Mouse (Mus musculus) adrenal gland, postnatal 25 days (tissue): ENCODE data around the gene Pycr1. TPM values are rescaled to one million over a fixed set of nuclear protein-coding genes. Genes with fewer than 3 reads are reported as not detected.

Experiments
- DNase-seq: peaks from one replicate; pipeline ENCODE4 v3.0.0; 2021; ENCODE audit warnings: mixed read lengths
- microRNA-seq, 2 experiments: library from miRNA; unstranded; fragments of <30 nt; microRNA quantifications; one replicate each; pipeline ENCODE4 v1.2.0; 2021
- total RNA-seq: library from RNA; stranded (reverse); gene quantifications from 2 replicates; pipeline ENCODE4 v1.2.3, GENCODE M21; 2021

The Pycr1 gene
- total RNA-seq, 1 experiment from 2014 or later, result 1.3 TPM

- DNase-seq, result no peak
Measured at GRCm38 (mm10) chr11:120603545-120603944, 40.0 kb downstream of the Pycr1 start.

- DNase-seq, result no peak
Measured at GRCm38 (mm10) chr11:120600716-120601115, 42.9 kb downstream of the Pycr1 start.

GRCm38 (mm10) chr11:120598990-120599549, 44.5 kb downstream of the Pycr1 start:
- no peak for DNase-seq

GRCm38 (mm10) chr11:120598283-120598989, 45.1 kb downstream of the Pycr1 start, which contains the start of the genes Alyref and Anapc11:
Gene Alyref (minus strand): TSS chr11:120598365.
Gene Anapc11 (plus strand): TSS chr11:120598421.
- DNase-seq, result peak; percentile 96

GRCm38 (mm10) chr11:120597240-120598235, 46.0 kb downstream of the Pycr1 start:
- DNase-seq, result peak; percentile 31

- no peak for DNase-seq
Measured at GRCm38 (mm10) chr11:120588531-120588930, 55.0 kb downstream of the Pycr1 start.

Small RNA genes within 50 kb of the gene (microRNA-seq; reads per million reads assigned to microRNA genes)
- gene Mir6936, result 0 to 0.36 reads per million in 2 experiments

Other genes with a start within 250 kb of the Pycr1 start
- gene Nploc4, start 206.1 kb downstream of the Pycr1 start, total RNA-seq, result 83.9 and 98.7 TPM in 2 replicates
- gene Tspan10, start 201.1 kb downstream of the Pycr1 start, total RNA-seq, result 7.3 TPM in 1 of 2 replicates, not detected in the other
- 0.27 TPM in 1 of 2 replicates, not detected in the other for gene Pde6g, start 190.3 kb downstream of the Pycr1 start, total RNA-seq
- gene Oxld1, start 185.7 kb downstream of the Pycr1 start, total RNA-seq, result 33.8 and 41.3 TPM in 2 replicates
- gene Ccdc137, start 185.7 kb downstream of the Pycr1 start, total RNA-seq, result 24.2 and 27.6 TPM in 2 replicates
- 22.6 and 22.8 TPM in 2 replicates for gene Arl16, start 176.2 kb downstream of the Pycr1 start, total RNA-seq
- gene Mrpl12, start 159.2 kb downstream of the Pycr1 start, total RNA-seq, result 96.3 and 104 TPM in 2 replicates
- 102 and 151 TPM in 2 replicates for gene Slc25a10, start 151.9 kb downstream of the Pycr1 start, total RNA-seq
- gene Gcgr, start 113.1 kb downstream of the Pycr1 start, total RNA-seq, result 1.0 and 3.5 TPM in 2 replicates
- gene Mcrip1, start 94.0 kb downstream of the Pycr1 start, total RNA-seq, result 67.5 and 75.4 TPM in 2 replicates
- gene Ppp1r27, start 92.6 kb downstream of the Pycr1 start, total RNA-seq, result 1.4 TPM in 1 of 2 replicates, not detected in the other
- gene P4hb, start 70.5 kb downstream of the Pycr1 start, total RNA-seq, result 407 and 486 TPM in 2 replicates
- gene Arhgdia, start 62.1 kb downstream of the Pycr1 start, total RNA-seq, result 333 and 334 TPM in 2 replicates
- gene Alyref, start 45.4 kb downstream of the Pycr1 start, total RNA-seq, result 101 and 105 TPM in 2 replicates
- gene Anapc11, start 45.3 kb downstream of the Pycr1 start, total RNA-seq, result 81.5 and 102 TPM in 2 replicates
- 3.1 TPM in 1 of 2 replicates, not detected in the other for gene Npb, start 35.3 kb downstream of the Pycr1 start, total RNA-seq
- 344 and 351 TPM in 2 replicates for gene Pcyt2, start 25.8 kb downstream of the Pycr1 start, total RNA-seq
- 82.5 and 103 TPM in 2 replicates for gene Sirt7, start 18.5 kb downstream of the Pycr1 start, total RNA-seq
- gene Mafg, start 10.2 kb downstream of the Pycr1 start, total RNA-seq, result 69.7 and 76.5 TPM in 2 replicates
- gene Myadml2, start 4.4 kb upstream of the Pycr1 start, total RNA-seq, result not detected in 2 replicates
- gene Notum, start 17.4 kb upstream of the Pycr1 start, total RNA-seq, result 9.4 and 12.1 TPM in 2 replicates
- gene Aspscr1, start 29.2 kb upstream of the Pycr1 start, total RNA-seq, result 83.4 and 112 TPM in 2 replicates
- gene Cenpx, start 70.0 kb upstream of the Pycr1 start, total RNA-seq, result 52.6 and 54.2 TPM in 2 replicates
- gene Lrrc45, start 70.2 kb upstream of the Pycr1 start, total RNA-seq, result 40.9 and 46.8 TPM in 2 replicates
- gene Rac3, start 77.7 kb upstream of the Pycr1 start, total RNA-seq, result 5.6 and 10.0 TPM in 2 replicates
- 59.0 and 82.3 TPM in 2 replicates for gene Dcxr, start 83.5 kb upstream of the Pycr1 start, total RNA-seq
- 1.9 and 3.7 TPM in 2 replicates for gene Cbr2, start 88.3 kb upstream of the Pycr1 start, total RNA-seq
- 11.4 and 18.7 TPM in 2 replicates for gene Hmga1b, start 119.0 kb upstream of the Pycr1 start, total RNA-seq
- 21.3 and 23.9 TPM in 2 replicates for gene Rfng, start 140.4 kb upstream of the Pycr1 start, total RNA-seq
- 120 and 131 TPM in 2 replicates for gene Gps1, start 140.5 kb upstream of the Pycr1 start, total RNA-seq
- 62.7 and 65.8 TPM in 2 replicates for gene Dus1l, start 152.6 kb upstream of the Pycr1 start, total RNA-seq
- gene Fasn, start 180.8 kb upstream of the Pycr1 start, total RNA-seq, result 1,301 and 1,518 TPM in 2 replicates